13 mouse cellular contexts compared by ENCODE assay signal in genomic region chr4:101185216-101185615, GRCm38 (mm10).
DNase-seq lines count a peak whose midpoint lies in the region; ATAC-seq and TF ChIP-seq lines count a peak whose summit lies in the region.
"Had no signal": no experiment of that assay in that cellular context is flagged by ENCODE, and none has a peak within 500 bp of the region (broad histone marks: within the 10 kb centered on the region; RNA-seq: fewer than 3 reads in every experiment).

No protein-coding gene starts in this region.

- no peak overlapping the region for H3K9ac ChIP-seq in lung, postnatal 0 days (replicated peaks; ENCODE audit: low read depth)
- no peak overlapping the region for H3K9ac ChIP-seq in midbrain, embryonic 13.5 days (replicated peaks)
- H3K9ac ChIP-seq: liver, embryonic 14.5 days; midbrain, embryonic 12.5 days; neural tube, embryonic 12.5 days had no signal

- intact Hi-C loops in gastrocnemius, adult 2 months (cut with DNase I) = no loop called here
- intact Hi-C loops in gastrocnemius, postnatal 14 days (cut with DNase I; ENCODE audit: low total_unique reads) = no loop called here

- peak overlapping the region; percentile 41; the same call in 1 of the 2 replicates for H3K27ac ChIP-seq in gastrocnemius, adult 2 months
- H3K27ac ChIP-seq in lung, postnatal 0 days (ENCODE audit: low read length) = peak overlapping the region; percentile 59; the same call in 1 of the 2 replicates
- peak overlapping the region; percentile 79 for H3K27ac ChIP-seq in bone marrow macrophage, adult 2 months (ENCODE audit: insufficient read depth, low read depth, low read length)
- H3K27ac ChIP-seq in midbrain, embryonic 13.5 days = no peak overlapping the region
- H3K27ac ChIP-seq: liver, embryonic 14.5 days; midbrain, embryonic 12.5 days; neural tube, embryonic 12.5 days had no signal

- H3K4me1 ChIP-seq in lung, postnatal 0 days (ENCODE audit: insufficient read depth, low read depth, low read length) = no peaks in the 10 kb centered on the region
- peaks cover 38% of the 10 kb centered on the region for H3K4me1 ChIP-seq in bone marrow macrophage, adult 2 months (ENCODE audit: control insufficient read depth, insufficient read depth, low read length)
- no peaks in the 10 kb centered on the region for H3K4me1 ChIP-seq in midbrain, embryonic 13.5 days (replicated peaks)
- H3K4me1 ChIP-seq: midbrain, embryonic 12.5 days; neural tube, embryonic 12.5 days had no signal

- ATAC-seq in lung, postnatal 0 days = peak; percentile 62
- ATAC-seq in megakaryocyte, adult 5-6 weeks (ENCODE audit: poor library complexity, severe bottlenecking) = 0 out of 2 replicates have a peak, but pooled peaks have one; percentile 33
- no peak for ATAC-seq in midbrain, embryonic 13.5 days
- ATAC-seq: intestine, postnatal 0 days had no signal

- no peak for TF ChIP-seq POLR2A in bone marrow macrophage, adult 2 months (IDR thresholded peaks at IDR 0.05; ENCODE audit: borderline replicate concordance, low read depth, low read length)

- no peak for TF ChIP-seq CTCF in gastrocnemius, adult 2 months (IDR thresholded peaks at IDR 0.05)
- no peak for TF ChIP-seq CTCF in lung, postnatal 0 days (IDR thresholded peaks at IDR 0.05)
- no peak for TF ChIP-seq CTCF in bone marrow macrophage, adult 2 months (IDR thresholded peaks at IDR 0.05; ENCODE audit: low read depth, low read length)

- H3K4me3 ChIP-seq in gastrocnemius, adult 2 months = no peak overlapping the region
- H3K4me3 ChIP-seq in lung, postnatal 0 days (ENCODE audit: low read depth, low read length) = no peak overlapping the region
- H3K4me3 ChIP-seq in bone marrow macrophage, adult 2 months (ENCODE audit: insufficient read depth, low read length) = no peak overlapping the region
- no peak overlapping the region for H3K4me3 ChIP-seq in midbrain, embryonic 13.5 days (replicated peaks)
- H3K4me3 ChIP-seq: midbrain, embryonic 12.5 days; neural tube, embryonic 12.5 days had no signal

- no peaks in the 10 kb centered on the region for H3K27me3 ChIP-seq in lung, postnatal 0 days (replicated peaks; ENCODE audit: insufficient read depth, low read length)
- H3K27me3 ChIP-seq in midbrain, embryonic 13.5 days = no peaks in the 10 kb centered on the region
- H3K27me3 ChIP-seq: midbrain, embryonic 12.5 days; neural tube, embryonic 12.5 days had no signal

- TF ChIP-seq EP300 in lung, postnatal 0 days (IDR thresholded peaks at IDR 0.05) = no peak

- no peak overlapping the region for H3K4me2 ChIP-seq in lung, postnatal 0 days (replicated peaks; ENCODE audit: low read depth, low read length)
- no peak overlapping the region for H3K4me2 ChIP-seq in midbrain, embryonic 13.5 days (replicated peaks)
- H3K4me2 ChIP-seq: midbrain, embryonic 12.5 days; neural tube, embryonic 12.5 days had no signal

- H3K9me3 ChIP-seq in lung, postnatal 0 days (ENCODE audit: low read length) = no peaks in the 10 kb centered on the region
- no peaks in the 10 kb centered on the region for H3K9me3 ChIP-seq in midbrain, embryonic 13.5 days
- H3K9me3 ChIP-seq: midbrain, embryonic 12.5 days; neural tube, embryonic 12.5 days had no signal

- DNase-seq in gastrocnemius, adult 2 months = no peak
- no peak for DNase-seq in gastrocnemius, postnatal 14 days
- peak; percentile 37 for DNase-seq in lung, postnatal 0 days (ENCODE audit: low spot score)
- no peak for DNase-seq in lung, postnatal 14 days
- DNase-seq in urinary bladder, adult 2 months (ENCODE audit: low spot score) = no peak
- DNase-seq: retina, postnatal 1 day had no signal

- peaks cover 23% of the 10 kb centered on the region; the same call in 1 of the 2 replicates for H3K36me3 ChIP-seq in lung, postnatal 0 days (ENCODE audit: insufficient read depth, low read length)
- peaks cover 16% of the 10 kb centered on the region for H3K36me3 ChIP-seq in midbrain, embryonic 13.5 days
- H3K36me3 ChIP-seq: midbrain, embryonic 12.5 days had no signal

- WGBS in lung, postnatal 0 days = 39% methylated on average over 3 of the region's 3 CpGs
- 78% methylated on average over 3 of the region's 3 CpGs for WGBS in midbrain, embryonic 13.5 days
